Mouse (Mus musculus): Measurements from ENCODE around the gene Lrrfip1. TPM values are rescaled to one million over a fixed set of nuclear protein-coding genes. Genes with fewer than 3 reads are reported as not detected.

Lrrfip1 gene
- polyA plus RNA-seq, 1 experiment from 2014 or later: 60.4 TPM

DNA sequence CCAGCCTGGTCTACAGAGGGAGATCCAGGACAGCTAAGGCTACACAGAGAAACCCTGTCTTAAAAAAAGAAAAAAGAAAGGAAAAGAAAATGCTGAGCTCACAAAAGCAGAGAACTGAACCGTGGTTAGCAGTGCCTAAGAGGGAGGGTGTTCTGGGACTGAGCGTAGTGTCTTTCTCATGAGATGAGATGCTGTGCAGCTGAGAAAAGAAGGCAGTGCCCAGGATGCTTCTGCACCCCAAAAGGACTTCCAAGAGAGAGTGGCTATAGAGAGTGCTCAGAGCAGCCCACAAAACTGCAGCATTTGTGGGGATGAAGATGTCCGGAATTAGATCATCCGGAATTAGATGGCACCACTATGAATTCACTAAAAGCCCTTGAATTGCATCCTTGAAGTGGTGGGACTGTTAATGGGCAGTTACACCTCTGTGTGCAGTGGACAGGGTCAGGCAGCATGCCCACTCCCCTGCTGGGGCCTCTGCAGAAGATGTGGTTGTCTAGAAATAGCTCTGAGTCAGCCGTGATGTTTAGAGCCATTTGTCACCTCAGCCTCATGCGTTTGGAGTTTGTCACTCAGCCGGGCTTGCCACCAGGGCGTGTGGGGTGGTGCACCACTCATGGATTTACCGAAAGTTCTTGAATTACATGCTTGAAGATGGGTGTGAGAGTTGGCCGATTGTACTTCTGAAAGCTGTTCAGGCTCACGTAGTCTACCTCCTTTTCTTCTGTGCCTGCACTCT, 23.8 kb downstream of the Lrrfip1 start:
- WGBS: 67% methylated on average over 11 of the region's 11 CpGs
- no peak overlapping the region for H3K4me3 ChIP-seq (ENCODE audit: low read depth, low read length)
- no peaks in the 10 kb centered on the region for H3K36me3 ChIP-seq (ENCODE audit: control insufficient read depth, insufficient read depth, low read length)
- no peak overlapping the region for H3K4me2 ChIP-seq (ENCODE audit: low read length)
- H3K4me1 ChIP-seq (replicated peaks; ENCODE audit: control insufficient read depth, insufficient read depth, low read length): peaks cover 8% of the 10 kb centered on the region; the same call in 1 of the 2 replicates
- H3K27ac ChIP-seq (ENCODE audit: low read depth): no peak overlapping the region
- no peak overlapping the region for H3K9ac ChIP-seq (ENCODE audit: low read length)
- ATAC-seq (replicated peaks; ENCODE audit: low FRiP score, low TSS enrichment, low read depth) (no peak), DNase-seq (ENCODE audit: low spot score) (no peak)
- H3K27me3 ChIP-seq (replicated peaks; ENCODE audit: control insufficient read depth, insufficient read depth, low read length): no peaks in the 10 kb centered on the region
- H3K9me3 ChIP-seq (ENCODE audit: control insufficient read depth, low read length): no peaks in the 10 kb centered on the region

- no peak overlapping the region for H3K4me2 ChIP-seq (ENCODE audit: low read length)
- H3K27ac ChIP-seq (ENCODE audit: low read depth): peak overlapping the region; percentile 48; the same call in 1 of the 2 replicates
- no peaks in the 10 kb centered on the region for H3K27me3 ChIP-seq (replicated peaks; ENCODE audit: control insufficient read depth, insufficient read depth, low read length)
- 75% methylated on average over 5 of the region's 5 CpGs for WGBS
- H3K4me1 ChIP-seq (replicated peaks; ENCODE audit: control insufficient read depth, insufficient read depth, low read length): peaks cover 4% of the 10 kb centered on the region; the same call in 1 of the 2 replicates
- H3K9me3 ChIP-seq (ENCODE audit: control insufficient read depth, low read length): no peaks in the 10 kb centered on the region
- DNase-seq (ENCODE audit: low spot score) (no peak), ATAC-seq (replicated peaks; ENCODE audit: low FRiP score, low TSS enrichment, low read depth) (no peak)
- H3K4me3 ChIP-seq (ENCODE audit: low read depth, low read length): no peak overlapping the region
- H3K36me3 ChIP-seq (ENCODE audit: control insufficient read depth, insufficient read depth, low read length): no peaks in the 10 kb centered on the region
- no peak overlapping the region for H3K9ac ChIP-seq (ENCODE audit: low read length)
Measured at GRCm38 (mm10) chr1:91023230-91023629, 24.7 kb downstream of the Lrrfip1 start.

DNA sequence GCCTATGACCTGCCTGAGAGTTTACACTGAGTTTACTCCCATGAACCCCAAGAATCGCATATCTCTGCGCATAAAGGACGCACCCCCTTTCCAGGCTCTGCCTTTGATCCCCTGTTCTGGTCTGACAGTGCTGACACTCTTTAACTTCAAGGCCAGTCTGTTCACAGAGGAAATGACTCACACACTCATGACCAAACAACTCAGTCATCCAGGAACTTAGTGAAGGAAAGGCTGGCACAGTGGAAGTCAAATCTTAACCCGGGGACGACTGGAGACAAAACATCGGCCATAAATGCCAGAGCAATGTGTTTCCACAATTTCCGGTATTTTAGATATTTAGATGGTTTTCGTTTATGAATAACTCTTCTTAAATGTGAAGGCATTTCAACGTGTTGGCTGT, 25.4 kb downstream of the Lrrfip1 start:
- Histone ChIP-seq H3K4me2 (ENCODE audit: low read length) (no peak overlapping the region), H3K4me1 (replicated peaks; ENCODE audit: control insufficient read depth, insufficient read depth, low read length) (peaks cover 4% of the 10 kb centered on the region; the same call in 1 of the 2 replicates), H3K36me3 (ENCODE audit: control insufficient read depth, insufficient read depth, low read length) (no peaks in the 10 kb centered on the region), H3K27ac (ENCODE audit: low read depth) (peak overlapping the region; percentile 48; the same call in 1 of the 2 replicates), H3K4me3 (ENCODE audit: low read depth, low read length) (no peak overlapping the region), H3K27me3 (replicated peaks; ENCODE audit: control insufficient read depth, insufficient read depth, low read length) (no peaks in the 10 kb centered on the region), H3K9ac (ENCODE audit: low read length) (no peak overlapping the region), H3K9me3 (ENCODE audit: control insufficient read depth, low read length) (no peaks in the 10 kb centered on the region)
- ATAC-seq (replicated peaks; ENCODE audit: low FRiP score, low TSS enrichment, low read depth) (peak; percentile 76), DNase-seq (ENCODE audit: low spot score) (no peak)
- 58% methylated on average over 9 of the region's 9 CpGs for WGBS

DNA sequence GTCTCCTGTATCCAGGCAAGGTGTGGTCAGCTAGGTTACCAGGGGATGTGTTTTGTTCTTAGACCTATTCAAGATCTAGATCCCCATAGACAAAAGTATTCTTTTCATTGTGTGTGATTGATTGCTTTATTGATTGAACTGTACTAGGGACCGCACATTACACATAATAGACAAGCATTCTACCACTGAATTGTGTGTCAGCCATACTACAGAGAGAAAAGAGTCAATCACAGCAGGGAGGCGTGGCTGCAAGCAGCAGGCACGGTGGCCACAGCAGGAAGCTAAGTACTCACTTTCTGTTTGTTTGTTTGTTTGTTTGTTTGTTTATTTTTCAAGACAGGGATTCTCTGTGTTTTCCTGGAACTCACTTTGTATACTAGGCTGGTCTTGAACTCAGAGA, 25.9 kb downstream of the Lrrfip1 start:
- no peak for DNase-seq (ENCODE audit: low spot score)
- peak overlapping the region; percentile 48; the same call in 1 of the 2 replicates for H3K27ac ChIP-seq (ENCODE audit: low read depth)
- H3K4me3 ChIP-seq (ENCODE audit: low read depth, low read length): no peak overlapping the region
- H3K36me3 ChIP-seq (ENCODE audit: control insufficient read depth, insufficient read depth, low read length): no peaks in the 10 kb centered on the region
- no peak for ATAC-seq (replicated peaks; ENCODE audit: low FRiP score, low TSS enrichment, low read depth)
- no peak overlapping the region for H3K9ac ChIP-seq (ENCODE audit: low read length)
- H3K4me2 ChIP-seq (ENCODE audit: low read length): no peak overlapping the region
- peaks cover 4% of the 10 kb centered on the region; the same call in 1 of the 2 replicates for H3K4me1 ChIP-seq (replicated peaks; ENCODE audit: control insufficient read depth, insufficient read depth, low read length)
- 83% methylated on average over 3 of the region's 3 CpGs for whole genome bisulfite sequencing
- no peaks in the 10 kb centered on the region for H3K27me3 ChIP-seq (replicated peaks; ENCODE audit: control insufficient read depth, insufficient read depth, low read length)
- H3K9me3 ChIP-seq (ENCODE audit: control insufficient read depth, low read length): no peaks in the 10 kb centered on the region

- H3K9me3 ChIP-seq (ENCODE audit: control insufficient read depth, low read length): no peaks in the 10 kb centered on the region
- no peak overlapping the region for H3K4me2 ChIP-seq (ENCODE audit: low read length)
- H3K4me3 ChIP-seq (ENCODE audit: low read depth, low read length): no peak overlapping the region
- H3K9ac ChIP-seq (ENCODE audit: low read length): no peak overlapping the region
- no peak for DNase-seq (ENCODE audit: low spot score)
- no peaks in the 10 kb centered on the region for H3K36me3 ChIP-seq (ENCODE audit: control insufficient read depth, insufficient read depth, low read length)
- ATAC-seq (replicated peaks; ENCODE audit: low FRiP score, low TSS enrichment, low read depth): no peak
- peaks cover 4% of the 10 kb centered on the region for H3K4me1 ChIP-seq (replicated peaks; ENCODE audit: control insufficient read depth, insufficient read depth, low read length)
- no peaks in the 10 kb centered on the region for H3K27me3 ChIP-seq (replicated peaks; ENCODE audit: control insufficient read depth, insufficient read depth, low read length)
- H3K27ac ChIP-seq (ENCODE audit: low read depth): no peak overlapping the region
- WGBS: 94% methylated on average over 2 of the region's 2 CpGs
Measured at GRCm38 (mm10) chr1:91026945-91027344, 28.4 kb downstream of the Lrrfip1 start.

- Histone ChIP-seq H3K9ac (ENCODE audit: low read length) (no peak overlapping the region), H3K27ac (ENCODE audit: low read depth) (no peak overlapping the region), H3K36me3 (ENCODE audit: control insufficient read depth, insufficient read depth, low read length) (no peaks in the 10 kb centered on the region), H3K9me3 (ENCODE audit: control insufficient read depth, low read length) (no peaks in the 10 kb centered on the region), H3K4me2 (ENCODE audit: low read length) (no peak overlapping the region), H3K4me3 (ENCODE audit: low read depth, low read length) (no peak overlapping the region), H3K27me3 (replicated peaks; ENCODE audit: control insufficient read depth, insufficient read depth, low read length) (no peaks in the 10 kb centered on the region), H3K4me1 (replicated peaks; ENCODE audit: control insufficient read depth, insufficient read depth, low read length) (peaks cover 6% of the 10 kb centered on the region)
- DNase-seq (ENCODE audit: low spot score): no peak
- 84% methylated on average over 1 of the region's 1 CpGs for WGBS
- no peak for ATAC-seq (replicated peaks; ENCODE audit: low FRiP score, low TSS enrichment, low read depth)
Measured at GRCm38 (mm10) chr1:91030383-91030782, 31.8 kb downstream of the Lrrfip1 start.

GRCm38 (mm10) chr1:91031547-91031946, 33.0 kb downstream of the Lrrfip1 start:
- H3K9me3 ChIP-seq (ENCODE audit: control insufficient read depth, low read length): no peaks in the 10 kb centered on the region
- no peak overlapping the region for H3K4me2 ChIP-seq (ENCODE audit: low read length)
- DNase-seq (ENCODE audit: low spot score): no peak
- no peaks in the 10 kb centered on the region for H3K36me3 ChIP-seq (ENCODE audit: control insufficient read depth, insufficient read depth, low read length)
- ATAC-seq (replicated peaks; ENCODE audit: low FRiP score, low TSS enrichment, low read depth): no peak
- H3K27me3 ChIP-seq (replicated peaks; ENCODE audit: control insufficient read depth, insufficient read depth, low read length): no peaks in the 10 kb centered on the region
- no peak overlapping the region for H3K4me3 ChIP-seq (ENCODE audit: low read depth, low read length)
- H3K27ac ChIP-seq (ENCODE audit: low read depth): no peak overlapping the region
- WGBS: 65% methylated on average over 4 of the region's 4 CpGs
- H3K4me1 ChIP-seq (replicated peaks; ENCODE audit: control insufficient read depth, insufficient read depth, low read length): peaks cover 6% of the 10 kb centered on the region
- H3K9ac ChIP-seq (ENCODE audit: low read length): no peak overlapping the region

GRCm38 (mm10) chr1:91032393-91032971, 33.9 kb downstream of the Lrrfip1 start:
- H3K4me2 ChIP-seq (ENCODE audit: low read length): no peak overlapping the region

GRCm38 (mm10) chr1:91034547-91034946, 36.0 kb downstream of the Lrrfip1 start:
- no peak for ATAC-seq (replicated peaks; ENCODE audit: low FRiP score, low TSS enrichment, low read depth)

More at GRCm38 (mm10) chr1:91032393-91032971, 33.9 kb downstream of the Lrrfip1 start:
- Histone ChIP-seq H3K9ac (ENCODE audit: low read length) (no peak overlapping the region), H3K4me3 (ENCODE audit: low read depth, low read length) (no peak overlapping the region), H3K4me1 (replicated peaks; ENCODE audit: control insufficient read depth, insufficient read depth, low read length) (peaks cover 6% of the 10 kb centered on the region), H3K36me3 (ENCODE audit: control insufficient read depth, insufficient read depth, low read length) (no peaks in the 10 kb centered on the region), H3K27ac (ENCODE audit: low read depth) (no peak overlapping the region), H3K27me3 (replicated peaks; ENCODE audit: control insufficient read depth, insufficient read depth, low read length) (no peaks in the 10 kb centered on the region), H3K9me3 (ENCODE audit: control insufficient read depth, low read length) (no peaks in the 10 kb centered on the region)
- WGBS: 18% methylated on average over 11 of the region's 11 CpGs
- no peak for DNase-seq (ENCODE audit: low spot score)
- peak; percentile 76 for ATAC-seq (replicated peaks; ENCODE audit: low FRiP score, low TSS enrichment, low read depth)

More at GRCm38 (mm10) chr1:91034547-91034946, 36.0 kb downstream of the Lrrfip1 start:
- Histone ChIP-seq H3K9ac (ENCODE audit: low read length) (no peak overlapping the region), H3K9me3 (ENCODE audit: control insufficient read depth, low read length) (no peaks in the 10 kb centered on the region), H3K36me3 (ENCODE audit: control insufficient read depth, insufficient read depth, low read length) (no peaks in the 10 kb centered on the region), H3K27ac (ENCODE audit: low read depth) (no peak overlapping the region), H3K27me3 (replicated peaks; ENCODE audit: control insufficient read depth, insufficient read depth, low read length) (no peaks in the 10 kb centered on the region), H3K4me2 (ENCODE audit: low read length) (no peak overlapping the region), H3K4me3 (ENCODE audit: low read depth, low read length) (no peak overlapping the region), H3K4me1 (replicated peaks; ENCODE audit: control insufficient read depth, insufficient read depth, low read length) (peaks cover 9% of the 10 kb centered on the region)
- DNase-seq (ENCODE audit: low spot score): no peak
- 83% methylated on average over 3 of the region's 3 CpGs for WGBS

Data from intestine, embryonic 14.5 days (tissue).